Mouse (Mus musculus) brain, embryonic 14.5 days (tissue): Measurements from ENCODE around the gene Gabrp. TPM values are rescaled to one million over a fixed set of nuclear protein-coding genes. Genes with fewer than 3 reads are reported as not detected.

Experiments
- DNase-seq: peaks from one replicate; pipeline ENCODE4 v3.0.0-alpha.2; 2011; ENCODE audit warnings: low read depth
- CTCF ChIP-seq: fragments of 200-500 bp; IDR thresholded peaks from 2 replicates; pipeline ENCODE4 v1.5.1; 2012; ENCODE audit warnings: inconsistent platforms, mild to moderate bottlenecking, moderate library complexity, borderline replicate concordance; ENCODE audit not compliant: insufficient read depth, insufficient read length; ENCODE audit errors: extremely low read depth
- POLR2A ChIP-seq: fragments of 200-500 bp; IDR thresholded peaks from 2 replicates; pipeline ENCODE4 v1.6.1; 2012; ENCODE audit warnings: mild to moderate bottlenecking, inconsistent platforms, borderline replicate concordance; ENCODE audit not compliant: poor library complexity, insufficient read depth, insufficient read length, severe bottlenecking; ENCODE audit errors: extremely low read depth
- polyA plus RNA-seq: library from polyadenylated mRNA; depleted of rRNA; stranded (reverse); fragments of >200 nt; gene quantifications from 2 replicates; pipeline ENCODE4 v1.2.3, GENCODE M21; 2012; rRNA removed

Gabrp gene
- 0.67 and 3.4 TPM in 2 replicates for polyA plus RNA-seq

DNA sequence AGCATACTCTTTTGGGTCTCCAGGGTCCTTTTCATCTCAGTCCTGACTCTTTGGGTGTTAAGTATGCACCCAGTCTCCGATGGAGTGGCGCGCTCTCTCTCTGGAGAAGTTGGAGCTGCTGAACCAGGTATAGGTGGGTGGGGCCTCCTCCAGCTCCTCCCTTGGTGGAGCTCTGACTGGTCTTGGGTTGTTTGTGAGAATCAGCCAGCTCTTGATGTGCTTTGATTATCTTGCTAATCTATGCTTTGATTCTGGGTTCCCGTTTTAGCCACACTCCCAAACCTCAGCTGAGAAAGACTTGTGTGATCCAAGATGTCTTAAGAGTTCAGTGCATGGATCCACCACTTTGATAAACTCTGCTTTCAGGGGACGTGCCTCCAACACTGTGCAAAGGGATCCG lies at the start of gene Gabrp:
Gene Gabrp (minus strand): TSS at position 101 of the 400 bp plus-strand sequence.
- no peak for DNase-seq
- TF ChIP-seq CTCF (no peak), POLR2A (no peak)

DNA sequence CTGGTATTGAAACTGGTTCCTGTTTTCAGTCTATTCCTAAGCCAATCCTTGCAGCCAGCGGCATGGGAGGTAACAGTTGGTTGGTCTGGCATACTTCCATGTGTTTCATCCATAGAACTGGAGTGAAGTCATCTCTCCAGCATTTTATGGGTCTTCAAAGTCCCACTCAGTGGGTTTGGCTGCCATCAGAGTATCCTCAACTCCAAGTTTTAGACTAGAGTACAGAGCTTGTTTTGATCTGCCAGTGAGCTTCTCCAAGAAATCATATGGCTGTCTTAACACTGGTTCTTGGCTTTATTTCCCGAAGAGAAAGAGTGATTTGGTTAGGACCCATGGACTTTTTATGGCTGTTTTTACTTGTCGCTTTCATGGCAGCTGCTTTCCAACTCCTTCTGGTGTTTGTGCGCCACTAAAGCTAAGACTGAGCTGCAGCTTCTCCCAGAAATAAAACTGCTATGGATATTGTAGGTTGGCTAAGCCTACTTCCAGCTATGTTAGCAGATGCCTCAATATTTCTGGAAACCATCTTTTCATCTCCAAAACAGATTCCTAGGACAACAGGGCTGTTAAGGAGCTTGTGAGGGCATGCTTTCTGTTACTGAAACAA lies 48.5 kb upstream of the Gabrp start:
- TF ChIP-seq POLR2A (no peak), CTCF (no peak)
- DNase-seq, result peak; percentile 32

DNA sequence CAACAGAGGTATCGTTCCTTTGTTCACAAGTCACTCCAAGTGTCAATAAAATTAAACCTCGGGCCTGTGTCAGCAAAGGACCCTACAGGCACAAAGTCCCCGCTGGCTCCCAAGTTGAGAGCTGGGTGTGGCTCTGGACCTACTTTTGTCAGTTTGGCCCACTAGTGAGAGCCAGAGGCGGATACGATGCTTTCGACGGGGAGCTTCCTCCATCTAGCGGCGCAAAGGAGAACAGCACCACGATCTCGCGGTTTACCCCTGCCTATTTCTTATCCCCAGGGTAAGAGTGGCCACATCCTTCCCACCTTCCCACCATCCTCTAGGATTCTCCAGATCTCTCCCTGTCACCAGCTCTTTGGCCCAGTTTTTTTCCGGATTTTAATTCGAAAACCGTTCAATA lies 35.5 kb upstream of the Gabrp start:
- peak; percentile 73 for DNase-seq
- TF ChIP-seq POLR2A, result no peak
- TF ChIP-seq CTCF, result peak; percentile 98

DNA sequence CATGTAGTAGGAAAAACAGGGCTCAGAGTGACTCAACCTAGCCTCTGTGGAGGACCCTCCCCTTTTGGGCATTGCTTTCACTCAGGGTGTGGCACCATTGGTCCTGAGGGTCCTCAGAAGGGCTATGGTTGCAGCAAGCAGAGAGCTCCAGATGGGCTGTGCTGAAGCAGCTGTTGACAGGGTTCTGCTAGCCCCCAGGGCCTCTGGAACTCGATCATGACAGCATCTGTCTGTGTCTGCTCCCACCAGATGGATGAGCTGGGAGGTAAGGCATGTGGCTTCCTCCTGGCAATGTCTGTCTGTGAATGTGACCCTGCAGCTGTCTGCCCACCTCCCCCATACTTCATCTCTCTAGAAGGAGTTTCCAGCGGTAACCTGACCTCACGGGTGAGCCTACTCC lies 29.0 kb upstream of the Gabrp start:
- no peak for DNase-seq
- TF ChIP-seq CTCF (no peak), POLR2A (no peak)

DNA sequence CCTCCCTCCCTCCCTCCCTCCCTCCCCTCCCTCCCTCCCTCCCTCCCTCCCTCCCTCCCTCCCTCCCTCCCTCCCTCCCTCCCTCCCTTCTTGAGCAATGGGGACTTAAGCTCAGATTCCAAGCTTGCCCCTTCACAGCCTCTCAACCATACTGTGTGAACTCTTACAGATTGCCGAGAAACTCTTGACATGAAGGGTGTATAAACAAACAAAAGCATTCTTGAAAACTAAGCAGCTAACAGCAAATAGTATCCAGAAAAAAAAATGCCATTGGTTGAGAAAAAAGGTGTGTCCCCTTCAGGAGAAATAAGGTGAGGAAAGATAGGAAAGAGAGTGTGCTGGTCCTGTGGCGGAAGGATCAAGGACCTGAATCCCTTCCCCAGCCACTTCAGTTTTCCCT lies 24.4 kb upstream of the Gabrp start:
- DNase-seq, result no peak
- TF ChIP-seq CTCF (no peak), POLR2A (no peak)

DNA sequence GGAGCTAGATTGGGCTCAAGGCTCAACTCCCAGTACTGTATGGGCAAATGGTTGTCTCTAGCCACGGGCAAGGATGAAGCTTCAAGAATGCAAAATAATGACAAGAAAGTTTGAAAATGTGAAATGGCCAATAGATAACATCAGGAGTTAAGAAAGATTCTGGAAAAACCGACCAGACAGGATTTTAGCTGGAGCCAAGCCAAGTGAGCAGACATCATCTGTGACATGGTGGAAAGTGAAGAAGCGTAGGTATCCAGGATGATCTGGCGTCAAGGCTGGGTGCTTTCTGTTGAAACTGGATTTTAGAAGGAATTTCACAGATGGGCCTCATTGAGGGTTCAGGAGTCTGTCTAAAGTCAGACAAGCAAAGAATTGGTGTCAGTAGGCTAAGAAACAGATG lies 20.2 kb upstream of the Gabrp start, which contains the start of gene D130052B06Rik:
Gene D130052B06Rik (plus strand): TSS at position 317 of the 400 bp plus-strand sequence.
- TF ChIP-seq POLR2A (no peak), CTCF (no peak)
- no peak for DNase-seq

DNA sequence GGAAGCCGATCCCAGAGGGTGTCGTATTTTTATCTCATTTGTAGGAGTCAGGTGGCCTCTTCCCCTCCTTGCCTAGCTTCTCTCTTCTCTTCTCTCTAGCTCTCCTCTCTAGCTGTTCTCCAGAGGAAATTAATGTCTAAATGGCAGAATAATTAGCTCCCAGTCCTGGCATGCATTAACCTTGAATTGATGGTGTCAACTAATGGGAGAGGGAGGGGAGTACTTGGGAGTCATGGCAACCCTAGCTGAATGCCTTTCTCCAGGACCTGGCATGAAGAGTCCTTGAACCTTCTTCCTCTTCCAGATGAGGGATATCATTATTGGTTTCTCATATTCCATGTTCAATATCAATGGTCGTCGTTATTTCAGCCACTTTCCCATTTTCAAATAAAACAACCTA lies 17.9 kb upstream of the Gabrp start:
- DNase-seq, result peak; percentile 57
- no peak for TF ChIP-seq POLR2A
- no peak for TF ChIP-seq CTCF

DNA sequence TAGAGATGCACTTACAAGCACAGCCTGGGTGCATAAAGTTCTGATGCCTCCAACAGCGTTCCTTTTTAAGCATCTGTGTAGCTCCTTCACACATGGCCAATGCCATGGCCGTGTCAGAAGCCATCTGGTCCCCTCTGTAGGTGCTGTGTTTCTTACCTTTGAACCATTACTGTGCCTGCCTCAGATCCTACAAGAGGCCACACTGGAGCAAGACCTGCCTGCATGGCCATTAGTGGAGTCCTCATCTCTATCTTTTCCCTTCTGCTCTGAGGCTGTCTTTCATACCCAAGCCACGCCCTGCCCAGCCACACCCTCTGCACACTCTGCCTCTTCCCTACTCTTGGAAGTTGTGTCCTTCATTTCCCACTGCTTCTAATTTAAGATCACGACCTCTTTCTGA lies 14.1 kb upstream of the Gabrp start:
- TF ChIP-seq CTCF (no peak), POLR2A (no peak)
- no peak for DNase-seq

DNA sequence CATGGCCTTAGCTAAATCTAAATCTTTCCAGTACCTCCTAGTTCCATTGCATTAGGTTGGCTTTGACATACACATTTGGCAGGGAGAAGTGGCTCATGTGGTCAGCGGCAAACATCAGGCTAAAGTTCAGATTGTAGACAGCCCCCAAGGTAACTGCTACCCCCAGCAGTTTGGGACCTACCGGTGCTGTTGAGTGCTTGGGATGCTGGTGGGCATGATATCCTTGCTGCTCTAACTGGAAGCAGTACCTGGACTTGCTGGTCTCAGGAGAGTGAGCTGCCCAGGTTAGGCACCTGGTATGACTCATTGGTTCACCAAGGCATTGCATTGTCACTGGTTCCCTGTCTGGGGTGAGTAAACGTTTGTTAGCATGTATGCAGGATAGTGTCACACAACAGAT lies 12.0 kb upstream of the Gabrp start:
- TF ChIP-seq POLR2A (no peak), CTCF (no peak)

DNA sequence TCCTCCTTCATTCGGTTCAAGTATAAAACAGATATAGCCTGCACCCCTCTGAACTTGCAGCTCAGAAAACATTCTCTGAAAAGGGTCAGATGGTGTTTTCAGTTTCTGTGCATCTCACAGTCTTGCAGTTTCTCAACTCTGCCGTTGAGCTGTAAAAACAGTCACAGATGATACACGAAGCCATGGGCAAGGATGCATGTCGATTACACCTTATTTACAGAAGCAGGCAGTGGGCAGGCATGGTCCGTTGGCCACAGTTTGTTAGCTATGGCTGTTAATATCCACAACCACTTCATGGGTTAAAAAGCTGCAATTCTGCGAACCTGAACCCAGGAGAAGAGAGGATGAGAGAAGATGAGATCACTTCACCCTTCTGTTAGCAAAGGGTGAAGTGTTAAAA lies 7.9 kb upstream of the Gabrp start:
- TF ChIP-seq CTCF (no peak), POLR2A (no peak)
- DNase-seq, result no peak

More for the DNA sequence above, 12.0 kb upstream of the Gabrp start:
- DNase-seq, result no peak

DNA sequence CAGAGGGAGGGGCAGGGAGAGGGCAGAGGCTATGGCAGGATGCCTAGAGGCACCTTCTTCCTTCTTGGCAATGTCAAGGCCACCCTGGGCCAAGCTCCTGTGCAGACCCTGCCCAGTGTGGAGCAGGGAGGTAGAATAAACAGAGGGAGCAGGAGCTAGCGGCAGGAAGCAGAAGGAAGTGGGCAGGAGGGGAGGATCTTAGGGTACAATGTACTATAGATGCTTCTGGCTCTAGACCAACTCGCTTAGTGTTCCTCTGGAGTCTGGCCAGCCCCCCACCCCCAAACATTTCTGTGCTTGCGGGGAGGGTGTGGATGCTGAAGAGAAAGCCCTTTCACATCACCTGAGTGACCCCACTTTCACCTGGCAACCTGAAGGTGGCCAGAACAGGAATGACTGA lies 862 bp upstream of the Gabrp start:
- TF ChIP-seq POLR2A, result no peak
- TF ChIP-seq CTCF, result no peak
- no peak for DNase-seq

DNA sequence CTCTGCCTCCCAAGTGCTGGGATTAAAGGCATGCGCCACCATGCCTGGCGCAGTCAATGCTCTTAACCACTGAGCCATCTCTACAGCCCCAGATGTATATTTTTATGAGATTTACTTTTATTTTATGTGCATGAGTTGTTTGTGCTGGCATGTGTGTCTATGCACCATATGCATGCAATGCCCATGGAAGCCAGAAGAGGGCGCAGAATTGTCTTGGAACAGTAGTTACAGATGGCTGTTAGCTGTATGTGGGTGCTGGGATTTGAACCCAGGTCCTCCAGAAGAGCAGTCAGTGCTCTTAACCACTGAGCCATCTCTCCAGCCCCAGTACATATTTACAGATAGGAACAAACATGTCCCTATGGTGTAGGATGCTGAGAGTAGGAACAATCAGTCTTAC lies 3.8 kb downstream of the Gabrp start:
- DNase-seq, result no peak
- no peak for TF ChIP-seq POLR2A
